Mouse (Mus musculus): Measurements from ENCODE around the gene Car2.

GRCm38 (mm10) chr3:14870528-14870927 lies 15.5 kb upstream of the Car2 start:
- no peak for TF ChIP-seq CTCF (IDR thresholded peaks at IDR 0.05)
- TF ChIP-seq POLR2A (IDR thresholded peaks at IDR 0.05; ENCODE audit: insufficient read depth, low read depth, low read length): no peak

Measured in heart, adult 2 months (tissue).